Mouse (Mus musculus): ENCODE data around the gene Usp25. TPM values are rescaled to one million over a fixed set of nuclear protein-coding genes. Genes with fewer than 3 reads are reported as not detected.

Gene Usp25
- polyA plus RNA-seq, 1 experiment from 2014 or later: 6.4 TPM

- Histone ChIP-seq H3K27ac (ENCODE audit: low read depth, low read length) (no peak overlapping the region), H3K36me3 (ENCODE audit: control insufficient read depth, insufficient read depth, low read length) (no peaks in the 10 kb centered on the region), H3K4me2 (ENCODE audit: low read length) (no peak overlapping the region), H3K9ac (ENCODE audit: low read depth, low read length) (no peak overlapping the region), H3K4me1 (ENCODE audit: control insufficient read depth, insufficient read depth, low read depth, low read length) (no peaks in the 10 kb centered on the region), H3K4me3 (ENCODE audit: low read length) (no peak overlapping the region), H3K27me3 (replicated peaks; ENCODE audit: control insufficient read depth, insufficient read depth, low read length) (no peaks in the 10 kb centered on the region), H3K9me3 (ENCODE audit: control insufficient read depth, low read length) (no peaks in the 10 kb centered on the region)
- ATAC-seq: no peak
- WGBS: 72% methylated on average over 4 of the region's 4 CpGs
Measured at GRCm38 (mm10) chr16:77150884-77151283, 137.4 kb downstream of the Usp25 start.

- no peak for ATAC-seq
- H3K4me3 ChIP-seq (ENCODE audit: low read length): no peak overlapping the region
- H3K4me1 ChIP-seq (ENCODE audit: control insufficient read depth, insufficient read depth, low read depth, low read length): no peaks in the 10 kb centered on the region
- H3K27ac ChIP-seq (ENCODE audit: low read depth, low read length): no peak overlapping the region
- 96% methylated on average over 1 of the region's 1 CpGs for WGBS
- no peaks in the 10 kb centered on the region for H3K27me3 ChIP-seq (replicated peaks; ENCODE audit: control insufficient read depth, insufficient read depth, low read length)
- H3K36me3 ChIP-seq (ENCODE audit: control insufficient read depth, insufficient read depth, low read length): no peaks in the 10 kb centered on the region
- H3K9ac ChIP-seq (ENCODE audit: low read depth, low read length): no peak overlapping the region
- H3K4me2 ChIP-seq (ENCODE audit: low read length): no peak overlapping the region
- no peaks in the 10 kb centered on the region for H3K9me3 ChIP-seq (ENCODE audit: control insufficient read depth, low read length)
Measured at GRCm38 (mm10) chr16:77152288-77152687, 138.8 kb downstream of the Usp25 start.

- Histone ChIP-seq H3K9me3 (ENCODE audit: control insufficient read depth, low read length) (no peaks in the 10 kb centered on the region), H3K4me3 (ENCODE audit: low read length) (no peak overlapping the region), H3K4me1 (ENCODE audit: control insufficient read depth, insufficient read depth, low read depth, low read length) (no peaks in the 10 kb centered on the region), H3K4me2 (ENCODE audit: low read length) (no peak overlapping the region), H3K9ac (ENCODE audit: low read depth, low read length) (no peak overlapping the region), H3K36me3 (ENCODE audit: control insufficient read depth, insufficient read depth, low read length) (no peaks in the 10 kb centered on the region), H3K27me3 (replicated peaks; ENCODE audit: control insufficient read depth, insufficient read depth, low read length) (no peaks in the 10 kb centered on the region), H3K27ac (ENCODE audit: low read depth, low read length) (no peak overlapping the region)
- no peak for ATAC-seq
- 76% methylated on average over 1 of the region's 1 CpGs for WGBS
Measured at GRCm38 (mm10) chr16:77153216-77153715, 139.8 kb downstream of the Usp25 start.

- no peak overlapping the region for H3K27ac ChIP-seq (ENCODE audit: low read depth, low read length)
- no peaks in the 10 kb centered on the region for H3K27me3 ChIP-seq (replicated peaks; ENCODE audit: control insufficient read depth, insufficient read depth, low read length)
- H3K9me3 ChIP-seq (ENCODE audit: control insufficient read depth, low read length): no peaks in the 10 kb centered on the region
- ATAC-seq: no peak
- H3K9ac ChIP-seq (ENCODE audit: low read depth, low read length): no peak overlapping the region
- H3K4me1 ChIP-seq (ENCODE audit: control insufficient read depth, insufficient read depth, low read depth, low read length): no peaks in the 10 kb centered on the region
- no peak overlapping the region for H3K4me3 ChIP-seq (ENCODE audit: low read length)
- WGBS: 68% methylated on average over 2 of the region's 2 CpGs
- H3K36me3 ChIP-seq (ENCODE audit: control insufficient read depth, insufficient read depth, low read length): no peaks in the 10 kb centered on the region
- no peak overlapping the region for H3K4me2 ChIP-seq (ENCODE audit: low read length)
Measured at GRCm38 (mm10) chr16:77153815-77154214, 140.3 kb downstream of the Usp25 start.

GRCm38 (mm10) chr16:77154831-77155230, 141.3 kb downstream of the Usp25 start:
- no peaks in the 10 kb centered on the region for H3K36me3 ChIP-seq (ENCODE audit: control insufficient read depth, insufficient read depth, low read length)
- 66% methylated on average over 1 of the region's 1 CpGs for WGBS

More at GRCm38 (mm10) chr16:77154831-77155230, 141.3 kb downstream of the Usp25 start:
- no peaks in the 10 kb centered on the region for H3K27me3 ChIP-seq (replicated peaks; ENCODE audit: control insufficient read depth, insufficient read depth, low read length)
- ATAC-seq: no peak
- H3K4me2 ChIP-seq (ENCODE audit: low read length): no peak overlapping the region
- H3K9ac ChIP-seq (ENCODE audit: low read depth, low read length): no peak overlapping the region
- H3K9me3 ChIP-seq (ENCODE audit: control insufficient read depth, low read length): no peaks in the 10 kb centered on the region
- no peaks in the 10 kb centered on the region for H3K4me1 ChIP-seq (ENCODE audit: control insufficient read depth, insufficient read depth, low read depth, low read length)
- H3K27ac ChIP-seq (ENCODE audit: low read depth, low read length): no peak overlapping the region
- H3K4me3 ChIP-seq (ENCODE audit: low read length): no peak overlapping the region

Data from hindbrain, embryonic 16.5 days (tissue).